Mouse (Mus musculus) CH12.LX (cell line): ENCODE data around the gene Sema3b. TPM values are rescaled to one million over a fixed set of nuclear protein-coding genes. Genes with fewer than 3 reads are reported as not detected.

Experiments used
- DNase-seq: peaks from one replicate; pipeline ENCODE4 v3.0.0-alpha.2; 2013; ENCODE audit errors: extremely low read depth
- H3K27ac ChIP-seq: 2 replicates; pipeline ENCODE4 v1.5.1; 2012; ENCODE audit warnings: low read depth, mild to moderate bottlenecking, control low read depth, moderate library complexity; ENCODE audit not compliant: insufficient read depth
- H3K27me3 ChIP-seq: replicated peaks from 2 replicates; pipeline ENCODE3; 2012; ENCODE audit warnings: inconsistent platforms
- H3K36me3 ChIP-seq, 2 experiments: replicated peaks in 1 of 2; 2 replicates each; pipeline versions ENCODE3 to v1.6.1; 2012; ENCODE audit warnings: inconsistent platforms in 1 of 2, low read length in 1 of 2, mild to moderate bottlenecking in 1 of 2, mixed read lengths in 1 of 2, moderate library complexity in 1 of 2; ENCODE audit not compliant: control insufficient read depth in 1 of 2, insufficient read depth in 1 of 2
- H3K4me1 ChIP-seq, 2 experiments: 2 replicates each; pipeline ENCODE4 v1.6.1; 2012; ENCODE audit warnings: inconsistent platforms in 1 of 2, moderate library complexity in 1 of 2; ENCODE audit not compliant: insufficient read depth in 2 of 2, control insufficient read depth in 1 of 2
- H3K4me2 ChIP-seq: 2 replicates; pipeline ENCODE4 v1.6.1; 2012; ENCODE audit warnings: low read depth, mild to moderate bottlenecking, control low read depth; ENCODE audit not compliant: poor library complexity, insufficient read depth, severe bottlenecking
- H3K4me3 ChIP-seq, 3 experiments: fragments of 150-350 bp in 1 of 3; sonication (generic) in 1 of 3; replicated peaks in 1 of 3; 2 replicates each; pipeline versions ENCODE3 to v1.5.1; 2011 to 2012; ENCODE audit warnings: low read depth in 2 of 3, low read length in 2 of 3, mild to moderate bottlenecking in 2 of 3, moderate library complexity in 2 of 3, control low read depth in 1 of 3, improper control_type of control experiment in 1 of 3, inconsistent platforms in 1 of 3, mixed read lengths in 1 of 3; ENCODE audit not compliant: poor library complexity in 1 of 3
- H3K79me2 ChIP-seq: replicated peaks from 2 replicates; pipeline ENCODE4 v1.6.1; 2012; ENCODE audit warnings: mild to moderate bottlenecking, moderate library complexity; ENCODE audit not compliant: control insufficient read depth, poor library complexity, insufficient read depth, severe bottlenecking; ENCODE audit errors: extremely low read depth
- H3K9ac ChIP-seq: 2 replicates; pipeline ENCODE4 v1.6.1; 2012; ENCODE audit warnings: low read depth, mild to moderate bottlenecking, control low read depth, moderate library complexity; ENCODE audit not compliant: insufficient read depth
- H3K9me3 ChIP-seq: replicated peaks from 2 replicates; pipeline ENCODE3; 2012; ENCODE audit warnings: low read length, inconsistent platforms, mixed read lengths
- BHLHE40 ChIP-seq: IDR thresholded peaks from 2 replicates; pipeline ENCODE4 v1.6.1; 2011; ENCODE audit warnings: mild to moderate bottlenecking, low read depth, low read length, improper control_type of control experiment
- CHD2 ChIP-seq: IDR thresholded peaks from 2 replicates; pipeline ENCODE4 v1.6.1; 2011; ENCODE audit warnings: low read length, improper control_type of control experiment
- CTCF ChIP-seq, 2 experiments: IDR thresholded peaks in 1 of 2; conservative IDR thresholded peaks in 1 of 2; 2 replicates each; pipeline ENCODE4 v1.5.1; 2011 to 2012; ENCODE audit warnings: low read depth in 2 of 2, low read length in 2 of 2, improper control_type of control experiment in 1 of 2, inconsistent platforms in 1 of 2, mild to moderate bottlenecking in 1 of 2, moderate library complexity in 1 of 2
- ETS1 ChIP-seq: conservative IDR thresholded peaks from 2 replicates; pipeline ENCODE4 v1.6.1; 2012; ENCODE audit warnings: low read depth, mild to moderate bottlenecking, inconsistent platforms, low read length, improper control_type of control experiment, moderate library complexity
- GABPA ChIP-seq: IDR thresholded peaks from 2 replicates; pipeline ENCODE4 v1.6.1; 2012; ENCODE audit warnings: low read depth, low read length, improper control_type of control experiment, inconsistent platforms; ENCODE audit not compliant: insufficient replicate concordance
- IRF4 ChIP-seq: IDR thresholded peaks from 2 replicates; pipeline ENCODE4 v1.6.1; 2014; ENCODE audit warnings: low read depth, mild to moderate bottlenecking, inconsistent platforms, low read length, improper control_type of control experiment
- JUN ChIP-seq: IDR thresholded peaks from 2 replicates; pipeline ENCODE4 v1.6.1; 2011; ENCODE audit warnings: low read depth, mild to moderate bottlenecking, low read length, improper control_type of control experiment, moderate library complexity; ENCODE audit not compliant: insufficient read depth
- MYC ChIP-seq: IDR thresholded peaks from 2 replicates; pipeline ENCODE4 v1.6.1; 2011; ENCODE audit warnings: low read depth, mild to moderate bottlenecking, improper control_type of control experiment, low read length
- NELFE ChIP-seq: IDR thresholded peaks from 2 replicates; pipeline ENCODE4 v1.6.1; 2011; ENCODE audit warnings: low read depth, low read length, improper control_type of control experiment
- PAX5 ChIP-seq: IDR thresholded peaks from 2 replicates; pipeline ENCODE4 v1.6.1; 2012; ENCODE audit warnings: low read length, inconsistent platforms, mixed read lengths
- POLR2A ChIP-seq: IDR thresholded peaks from 2 replicates; pipeline ENCODE4 v1.6.1; 2011; ENCODE audit warnings: low read depth, mild to moderate bottlenecking, improper control_type of control experiment, low read length
- POLR2AphosphoS2 ChIP-seq: IDR thresholded peaks from 2 replicates; pipeline ENCODE4 v1.6.1; 2011; ENCODE audit warnings: low read depth, low read length, improper control_type of control experiment
- RAD21 ChIP-seq: IDR thresholded peaks from 2 replicates; pipeline ENCODE4 v1.6.1; 2011; ENCODE audit warnings: low read depth, mild to moderate bottlenecking, low read length, improper control_type of control experiment, moderate library complexity
- RCOR1 ChIP-seq: conservative IDR thresholded peaks from 2 replicates; pipeline ENCODE4 v1.6.1; 2012; ENCODE audit warnings: low read depth, mild to moderate bottlenecking, inconsistent platforms, low read length, improper control_type of control experiment
- SIN3A ChIP-seq: IDR thresholded peaks from 2 replicates; pipeline ENCODE4 v1.6.1; 2012; ENCODE audit warnings: low read length, improper control_type of control experiment, inconsistent platforms
- TCF12 ChIP-seq: IDR thresholded peaks from 2 replicates; pipeline ENCODE4 v1.6.1; 2014; ENCODE audit warnings: low read depth, mild to moderate bottlenecking, inconsistent platforms, low read length, improper control_type of control experiment
- UBTF ChIP-seq: IDR thresholded peaks from 2 replicates; pipeline ENCODE4 v1.6.1; 2012; ENCODE audit warnings: low read depth, mild to moderate bottlenecking, inconsistent platforms, low read length, improper control_type of control experiment, moderate library complexity
- USF1 ChIP-seq: IDR thresholded peaks from 2 replicates; pipeline ENCODE4 v1.6.1; 2014; ENCODE audit warnings: low read depth, mild to moderate bottlenecking, inconsistent platforms, low read length, improper control_type of control experiment
- ZC3H11A ChIP-seq: IDR thresholded peaks from 2 replicates; pipeline ENCODE4 v1.6.1; 2012; ENCODE audit warnings: low read depth, mild to moderate bottlenecking, inconsistent platforms, low read length, improper control_type of control experiment
- ZKSCAN1 ChIP-seq: IDR thresholded peaks from 2 replicates; pipeline ENCODE4 v1.6.1; 2012; ENCODE audit warnings: low read depth, inconsistent platforms, low read length, improper control_type of control experiment, borderline replicate concordance
- dilution Hi-C: fragments of 300-500 bp; cut with MboI; formaldehyde crosslinking; loops from 2 replicates; pipeline ENCODE4 v1.14.3; 2020; ENCODE audit warnings: low sequenced_read_pairs; ENCODE audit not compliant: extremely low pct_unique_long_range_greater_than_20kb, extremely low pct_ligation_motif_present
- in situ Hi-C: fragments of 300-500 bp; cut with MboI; formaldehyde crosslinking; loops from 3 replicates; pipeline ENCODE4 v1.14.3; 2019; ENCODE audit warnings: low sequenced_read_pairs, low pct_ligation_motif_present, low pct_unique_long_range_greater_than_20kb, mixed read lengths
- polyA plus RNA-seq: library from polyadenylated mRNA; unstranded; fragments of >175 nt; gene quantifications from 2 replicates; pipeline ENCODE4 v1.2.1, GENCODE M21; 2012; ENCODE audit warnings: low read depth; ENCODE audit not compliant: insufficient read length
- total RNA-seq, 2 experiments: library from RNA; depleted of rRNA; stranded (reverse); fragments of 300-350 nt in 1 of 2; fragments of >200 nt in 1 of 2; gene quantifications; 2 replicates each; pipeline ENCODE4 v1.2.3; 2012 to 2014

The Sema3b gene
- total and polyA plus RNA-seq, 3 experiments = 4.3 to 11.6 (median 8.0) TPM

DNA sequence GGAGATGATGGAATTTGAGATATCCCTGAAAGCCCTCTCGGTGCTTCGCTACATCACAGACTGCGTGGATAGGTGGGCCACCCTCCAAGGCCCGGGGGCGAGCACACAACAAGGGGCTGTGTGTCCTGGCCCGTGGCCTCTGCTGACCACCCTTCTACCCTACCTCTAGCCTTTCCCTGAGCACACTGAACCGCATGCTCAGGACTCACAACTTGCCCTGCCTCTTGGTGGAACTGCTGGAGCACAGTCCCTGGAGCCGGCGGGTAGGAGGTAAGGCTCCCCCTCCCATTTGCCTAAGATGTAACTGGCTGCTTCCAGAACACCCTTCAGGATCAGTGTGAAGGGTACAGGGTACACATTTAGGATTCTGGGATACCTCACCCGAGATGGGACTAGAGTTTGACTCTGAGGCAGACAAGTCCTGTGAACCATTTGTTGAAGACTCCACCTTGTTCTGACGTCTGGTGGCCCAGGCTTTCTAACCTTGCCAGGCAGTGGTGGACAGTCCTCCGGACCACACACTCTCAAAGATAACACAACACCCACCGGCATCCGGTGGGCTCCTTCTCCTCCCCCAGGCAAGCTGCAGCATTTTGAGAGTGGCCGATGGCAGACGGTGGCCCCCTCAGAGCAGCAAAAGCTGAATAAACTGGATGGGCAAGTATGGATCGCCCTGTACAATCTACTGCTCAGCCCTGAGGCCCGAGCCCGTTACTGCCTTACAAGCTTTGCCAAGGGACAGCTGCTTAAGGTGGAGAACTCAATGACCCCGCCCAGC, 59.5 kb downstream of the Sema3b start:
- H3K9ac ChIP-seq = no peak overlapping the region
- no peaks in the 10 kb centered on the region for H3K27me3 ChIP-seq
- peaks cover 14 to 26% of the 10 kb centered on the region in 2 experiments for H3K36me3 ChIP-seq
- no peak overlapping the region for H3K27ac ChIP-seq
- DNase-seq = no peak
- no peak overlapping the region for H3K4me3 ChIP-seq
- dilution Hi-C loops (no loop called here), in situ Hi-C loops (no loop called here)
- no peaks in the 10 kb centered on the region; the same call in 1 of the 2 replicates for H3K79me2 ChIP-seq
- no peak overlapping the region for H3K4me2 ChIP-seq
- no peak for TF ChIP-seq GABPA
- TF ChIP-seq MYC = no peak
- no peak for TF ChIP-seq NELFE
- no peak for TF ChIP-seq POLR2A
- TF ChIP-seq UBTF = no peak
- TF ChIP-seq ZC3H11A = no peak
- TF ChIP-seq BHLHE40 = no peak
- TF ChIP-seq CTCF (conservative IDR thresholded peaks at IDR 0.05 in 1 of 2, IDR thresholded peaks at IDR 0.05 in 1 of 2; ENCODE audit: low read depth in 2 of 2, low read length in 2 of 2) = no peak
- TF ChIP-seq JUN = no peak
- TF ChIP-seq ZKSCAN1 = no peak
- TF ChIP-seq POLR2AphosphoS2 = no peak
- no peak for TF ChIP-seq RCOR1
- TF ChIP-seq PAX5 = no peak
- no peak for TF ChIP-seq TCF12
- no peak for TF ChIP-seq ETS1
- TF ChIP-seq CHD2 = no peak
- H3K4me1 ChIP-seq = peaks cover 5 to 49% of the 10 kb centered on the region in 2 experiments
- no peaks in the 10 kb centered on the region for H3K9me3 ChIP-seq

DNA sequence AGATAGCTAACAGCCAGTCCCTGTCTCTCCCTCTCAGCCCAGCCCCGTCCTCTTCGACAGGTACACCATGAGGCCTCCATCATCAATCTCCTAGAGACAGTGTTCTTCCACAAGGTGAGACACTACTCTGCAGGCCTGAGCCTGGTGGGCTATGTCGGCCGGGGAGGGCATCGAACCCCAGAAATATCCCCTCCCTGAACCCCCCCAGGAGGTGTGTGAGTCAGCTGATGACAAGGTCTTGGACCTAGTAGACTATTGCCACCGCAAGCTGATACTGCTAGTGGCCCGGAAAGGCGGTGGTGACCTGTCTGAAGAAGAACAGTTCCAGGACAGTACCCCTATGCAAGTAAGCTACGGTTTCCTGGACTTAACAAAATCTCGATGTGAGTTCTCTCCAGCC, 60.2 kb downstream of the Sema3b start:
- Histone ChIP-seq H3K9me3 (no peaks in the 10 kb centered on the region), H3K27me3 (no peaks in the 10 kb centered on the region), H3K79me2 (no peaks in the 10 kb centered on the region; the same call in 1 of the 2 replicates), H3K4me1 (peaks cover 5 to 49% of the 10 kb centered on the region in 2 experiments), H3K9ac (no peak overlapping the region), H3K4me2 (no peak overlapping the region), H3K4me3 (no peak overlapping the region), H3K36me3 (peaks cover 20 to 33% of the 10 kb centered on the region in 2 experiments), H3K27ac (no peak overlapping the region)
- dilution Hi-C loops = no loop called here
- DNase-seq = no peak
- TF ChIP-seq GABPA = no peak
- TF ChIP-seq SIN3A = no peak
- TF ChIP-seq CHD2 = no peak
- TF ChIP-seq RAD21 = no peak
- TF ChIP-seq USF1 = no peak
- TF ChIP-seq IRF4 = no peak
- in situ Hi-C loops = no loop called here
